Mouse (Mus musculus): ENCODE measurements around the gene Zfp26.

The Zfp26 gene

DNA sequence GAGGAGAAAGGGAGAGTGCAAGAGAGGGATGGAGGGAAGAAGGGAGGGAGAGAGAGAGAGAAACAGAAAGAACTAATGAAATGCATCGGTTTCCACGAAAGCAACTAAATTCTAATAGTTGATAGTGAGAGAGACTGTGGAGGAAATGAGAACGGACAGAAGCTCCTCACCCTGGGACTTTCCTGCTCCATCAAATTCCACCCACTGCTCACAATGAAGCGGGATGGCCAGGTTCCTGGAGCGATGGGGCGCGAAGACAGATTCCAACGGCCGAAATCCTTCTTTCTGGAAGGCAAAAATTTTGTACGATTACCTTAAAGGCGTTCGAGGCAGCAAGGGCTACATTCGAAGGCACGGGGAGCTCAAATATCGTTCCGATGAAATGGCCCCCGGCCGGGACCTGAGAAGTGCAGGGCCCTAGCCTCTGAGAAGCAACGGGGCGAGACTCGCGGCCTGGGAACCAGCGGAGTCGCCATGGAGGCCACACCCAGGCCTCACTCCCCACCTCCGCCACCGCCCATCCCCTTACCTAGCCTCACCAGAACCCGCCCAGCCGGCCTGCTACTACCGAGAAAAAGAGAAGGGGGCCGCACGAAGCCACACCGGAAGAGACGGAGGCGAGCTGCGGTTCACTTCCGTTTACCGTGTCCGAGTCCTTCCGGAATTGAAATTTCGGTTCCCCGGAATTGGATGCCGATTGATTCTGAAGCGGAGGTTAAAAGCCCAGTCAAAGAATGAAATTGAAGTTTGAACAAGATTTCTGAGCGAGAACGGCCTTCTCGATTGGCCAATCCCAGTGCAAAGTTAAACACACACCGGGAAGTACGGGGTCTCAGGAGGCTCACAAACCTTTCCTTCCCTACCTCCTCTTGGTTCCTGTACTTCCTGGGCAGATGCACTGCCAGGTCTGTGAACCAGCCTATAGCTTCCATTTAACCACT, at the start of gene Zfp26:
Zfp26 (minus strand) TSS at position 786 of the 941 bp plus-strand sequence.
- peak; percentile 78 for DNase-seq (ENCODE audit: low spot score)

DNA sequence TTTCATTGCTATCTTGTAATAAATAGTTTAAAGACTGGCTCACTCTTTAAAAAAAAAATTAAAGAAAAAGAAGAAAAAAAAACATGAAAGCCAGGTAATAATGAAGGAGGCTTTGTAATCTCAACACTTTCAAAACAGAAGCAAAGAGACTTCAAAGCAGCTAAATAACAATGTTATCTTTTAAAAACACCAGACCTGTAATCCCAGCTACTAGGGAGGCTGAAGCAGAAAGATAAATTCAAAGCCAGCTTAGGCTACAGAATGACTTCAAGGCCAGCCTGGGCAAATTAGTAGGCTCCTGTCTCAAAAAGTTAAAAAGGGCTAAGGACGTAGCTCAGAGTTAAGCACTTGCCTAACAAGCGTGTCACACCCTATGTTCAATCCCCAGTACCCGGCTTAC, 49.7 kb upstream of the Zfp26 start:
- no peak for DNase-seq (ENCODE audit: low spot score)

DNA sequence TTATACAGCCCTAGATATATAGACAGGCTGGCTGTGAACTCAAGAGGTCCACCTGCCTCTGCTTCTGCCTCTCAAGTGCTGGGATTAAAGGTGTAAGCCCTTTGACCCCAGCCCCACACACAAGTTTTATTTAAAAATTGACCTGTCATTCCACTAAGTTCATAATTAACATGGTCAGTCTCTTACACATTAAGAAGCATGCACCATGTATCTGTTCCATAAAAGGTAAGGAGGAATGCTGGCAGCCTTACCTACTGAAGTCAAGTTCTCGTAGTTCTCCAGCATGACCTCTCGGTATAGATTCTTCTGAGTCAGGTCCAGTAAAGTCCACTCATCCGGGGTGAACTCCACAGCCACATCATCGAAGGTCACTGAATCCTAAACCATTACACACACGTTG, 44.8 kb upstream of the Zfp26 start:
- DNase-seq (ENCODE audit: low spot score) = no peak

DNA sequence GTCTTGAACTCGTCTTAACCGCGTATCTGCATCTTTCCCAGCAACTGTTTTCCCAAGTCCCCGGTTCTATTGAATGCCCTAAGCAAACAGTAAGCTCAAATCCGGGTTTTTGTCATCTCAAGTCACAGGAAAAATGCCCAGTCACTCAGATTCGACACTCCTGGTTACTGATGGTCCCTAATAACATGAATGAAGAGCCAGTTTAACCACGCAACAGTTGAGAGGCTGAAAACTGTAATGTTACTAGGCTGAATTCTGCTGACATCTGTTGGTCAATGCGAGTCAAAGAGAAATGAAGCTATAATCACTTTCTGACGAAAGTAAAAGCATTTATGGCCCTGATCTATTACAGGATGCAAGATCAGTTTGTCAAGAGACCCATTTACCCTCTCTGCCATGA, 33.3 kb upstream of the Zfp26 start:
- no peak for DNase-seq (ENCODE audit: low spot score)

DNA sequence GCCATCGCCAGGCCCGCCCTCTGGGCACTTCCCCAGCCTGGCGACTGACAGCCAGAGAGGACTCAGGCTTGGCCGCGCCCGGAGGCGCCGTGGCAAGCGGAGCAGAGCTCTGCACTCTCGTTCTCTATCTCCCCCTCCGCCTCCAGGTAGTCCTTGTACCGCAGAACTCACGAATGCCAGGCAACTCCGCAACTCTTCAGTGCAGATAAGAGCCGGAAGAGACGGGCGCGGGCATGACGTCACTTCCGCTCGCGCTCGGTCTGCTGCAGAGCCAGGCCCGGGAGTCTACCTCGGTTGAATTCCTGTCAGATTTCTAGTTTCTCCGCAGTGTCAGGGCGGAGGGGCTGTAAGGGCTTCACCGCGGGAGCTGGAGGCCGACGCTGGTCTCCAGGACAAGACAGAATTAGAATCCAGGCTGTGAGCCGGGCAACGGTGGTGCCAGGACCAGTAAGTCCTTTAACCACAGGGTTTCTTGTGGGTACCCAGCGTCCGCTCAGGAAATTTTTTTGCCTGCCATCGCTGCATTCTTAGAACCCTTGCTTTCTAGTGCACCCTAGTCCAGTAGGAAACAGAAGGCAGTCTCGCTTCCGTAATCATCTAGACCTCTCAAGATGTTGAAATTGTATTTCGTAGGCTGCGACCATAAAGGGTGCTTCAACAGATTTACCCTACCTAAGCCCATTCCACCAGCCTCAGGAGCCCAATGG, 32.7 kb upstream of the Zfp26 start, which contains the start of gene Zfp426:
Zfp426 (minus strand) TSS at position 220 of the 707 bp plus-strand sequence.
- DNase-seq (ENCODE audit: low spot score) = peak; percentile 88

DNA sequence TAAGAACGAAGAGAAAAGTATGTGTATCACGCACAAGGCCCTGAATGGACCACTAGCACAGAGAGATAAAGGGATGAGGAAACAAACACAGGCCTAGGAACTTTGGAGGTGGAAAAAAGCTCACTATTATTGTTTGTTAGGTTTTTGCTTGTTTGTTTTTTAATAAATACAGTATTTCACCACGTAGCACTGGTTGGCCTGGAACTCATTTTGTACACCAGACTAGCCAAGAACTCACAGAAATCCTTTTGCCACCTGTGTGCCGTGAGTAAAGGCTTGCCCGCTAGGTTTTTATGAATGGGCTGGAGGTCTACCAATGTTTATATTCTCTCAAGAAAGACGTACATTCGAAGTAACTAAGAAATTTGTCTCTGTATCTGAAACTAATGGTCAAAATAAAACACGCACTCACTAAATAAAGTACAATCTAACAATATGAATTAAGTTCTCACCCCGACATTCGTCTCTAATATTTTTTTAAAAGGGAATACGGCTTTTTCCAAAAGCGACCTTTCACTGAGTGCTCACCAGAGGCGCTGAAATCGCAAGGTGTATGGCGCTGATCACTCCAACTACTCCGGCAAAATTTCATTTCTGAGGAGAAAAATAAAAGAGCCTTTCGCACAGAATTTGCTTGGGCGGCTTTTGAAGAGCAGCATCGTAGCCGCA, 32.0 kb upstream of the Zfp26 start:
- DNase-seq (ENCODE audit: low spot score) = no peak

DNA sequence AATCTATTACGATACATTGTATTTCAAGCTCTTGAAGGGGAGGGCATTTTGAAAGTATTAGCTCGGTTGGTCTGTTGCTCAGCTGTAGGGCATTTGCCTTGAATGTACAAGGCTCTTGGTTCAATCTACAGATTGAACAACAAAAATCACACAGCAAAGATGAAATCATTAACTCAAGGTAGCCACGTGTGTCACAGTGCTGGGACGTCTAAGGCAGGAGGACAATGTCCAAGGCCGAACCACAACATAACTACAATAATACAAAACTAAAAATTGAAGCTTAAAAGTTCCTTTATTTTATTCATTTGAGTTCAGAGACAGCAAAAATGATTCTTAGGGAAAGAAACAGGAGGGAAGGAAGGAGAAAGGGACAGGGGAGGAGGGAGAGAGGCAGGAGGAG, 29.6 kb upstream of the Zfp26 start:
- DNase-seq (ENCODE audit: low spot score) = no peak

DNA sequence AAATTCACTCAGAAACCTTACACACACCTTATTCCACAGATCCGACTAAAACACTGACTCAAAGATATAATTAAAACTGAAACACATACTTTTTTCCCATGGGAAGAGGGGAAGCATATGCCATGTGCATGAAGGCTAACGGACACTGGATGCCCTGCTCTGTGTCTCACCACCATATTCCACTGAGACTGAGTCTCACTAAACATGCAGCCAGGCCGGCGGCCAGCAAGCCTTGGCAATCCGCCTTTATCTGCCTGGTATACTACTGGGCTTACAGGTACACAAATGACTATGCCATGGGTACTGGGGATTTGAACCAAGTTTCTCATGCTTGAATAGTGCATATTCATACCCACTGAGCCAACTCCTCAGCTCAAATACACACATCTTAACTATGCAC, 19.4 kb upstream of the Zfp26 start:
- no peak for DNase-seq (ENCODE audit: low spot score)

DNA sequence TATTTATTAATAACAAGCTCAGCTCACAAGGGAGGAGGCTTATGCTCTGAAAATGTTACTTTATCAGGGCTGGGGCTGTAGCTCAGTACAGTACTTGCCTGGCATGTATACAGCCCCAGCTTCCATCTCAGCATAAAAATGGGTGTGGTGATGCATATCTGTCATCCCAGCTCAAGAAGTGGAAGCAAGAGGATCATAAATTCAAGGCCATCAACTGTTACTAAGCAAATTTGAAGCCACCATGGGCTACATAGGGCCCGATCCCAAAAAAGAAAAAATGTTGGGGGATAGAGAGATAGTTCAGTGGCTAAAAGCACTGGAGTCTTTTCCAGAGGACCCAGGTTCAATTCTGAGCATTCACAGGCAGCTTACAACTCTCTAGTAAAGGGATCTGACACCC, 16.7 kb upstream of the Zfp26 start:
- DNase-seq (ENCODE audit: low spot score) = no peak

DNA sequence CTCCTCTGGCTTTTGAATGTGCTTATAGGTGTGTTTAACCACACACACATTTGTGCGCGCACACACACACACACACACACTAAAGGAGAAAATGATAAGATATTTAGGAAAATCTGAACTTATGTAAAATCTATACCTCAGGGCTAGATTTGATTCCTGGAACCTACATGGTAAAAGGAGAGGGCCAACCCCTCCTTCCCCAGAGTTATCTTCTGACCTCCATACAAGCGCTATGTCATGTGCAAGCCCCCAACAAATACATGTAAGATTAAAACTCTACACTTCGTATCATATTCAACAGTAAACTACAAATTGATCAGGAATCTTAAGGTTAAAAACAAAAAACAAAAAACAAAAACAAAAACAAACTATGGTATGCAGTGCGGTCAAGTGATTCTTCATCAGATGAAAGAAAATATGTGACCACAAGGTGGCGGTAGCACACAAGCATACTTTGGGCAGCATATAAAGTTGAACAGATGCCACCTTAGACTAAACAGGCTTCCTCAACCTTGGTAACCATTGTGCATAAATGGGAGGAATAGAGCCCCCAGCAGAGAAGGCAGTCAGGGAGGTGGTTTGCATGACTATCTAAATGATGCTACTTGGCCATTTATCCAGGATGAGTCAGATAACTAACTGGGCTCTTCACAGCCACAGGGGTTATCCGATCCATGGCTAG, 6.9 kb upstream of the Zfp26 start:
- DNase-seq (ENCODE audit: low spot score) = peak; percentile 67

DNA sequence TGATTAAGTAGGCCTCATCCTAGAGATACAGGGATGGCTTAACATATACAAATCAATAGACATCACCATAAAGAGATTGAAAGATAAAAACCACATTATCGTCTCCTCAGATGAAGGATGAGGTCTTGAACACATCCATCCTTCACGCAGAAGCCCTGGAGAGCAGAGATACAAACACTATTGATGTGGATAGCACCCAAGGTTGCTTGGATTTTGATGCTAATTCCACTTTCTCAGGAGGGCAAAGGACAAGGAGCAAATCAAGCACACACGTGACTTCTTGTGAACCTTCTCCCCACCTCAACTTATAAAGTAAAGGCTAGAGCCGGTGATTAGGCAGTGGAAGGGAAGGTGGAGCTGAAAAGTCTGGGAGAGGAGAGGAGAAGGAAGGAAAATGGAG, 6.3 kb downstream of the Zfp26 start:
- DNase-seq (ENCODE audit: low spot score) = no peak

DNA sequence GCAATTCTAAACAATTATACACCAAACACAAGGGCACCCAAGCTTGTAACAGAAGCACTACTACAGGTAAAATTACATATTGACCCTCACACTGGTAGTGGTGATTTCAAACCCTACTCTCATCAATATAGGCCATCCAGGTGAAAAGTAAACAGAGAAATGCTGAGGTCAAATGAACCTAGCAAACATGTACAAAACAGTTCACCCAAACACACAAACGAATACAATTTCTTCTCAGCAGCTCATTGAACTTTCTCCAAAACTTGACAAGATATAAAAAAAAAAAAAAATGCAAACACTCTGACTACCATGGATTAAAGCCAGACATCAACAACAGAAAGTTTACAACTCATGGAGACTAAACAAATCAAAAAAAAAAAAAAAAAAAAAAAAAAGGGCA, 8.5 kb downstream of the Zfp26 start:
- no peak for DNase-seq (ENCODE audit: low spot score)

DNA sequence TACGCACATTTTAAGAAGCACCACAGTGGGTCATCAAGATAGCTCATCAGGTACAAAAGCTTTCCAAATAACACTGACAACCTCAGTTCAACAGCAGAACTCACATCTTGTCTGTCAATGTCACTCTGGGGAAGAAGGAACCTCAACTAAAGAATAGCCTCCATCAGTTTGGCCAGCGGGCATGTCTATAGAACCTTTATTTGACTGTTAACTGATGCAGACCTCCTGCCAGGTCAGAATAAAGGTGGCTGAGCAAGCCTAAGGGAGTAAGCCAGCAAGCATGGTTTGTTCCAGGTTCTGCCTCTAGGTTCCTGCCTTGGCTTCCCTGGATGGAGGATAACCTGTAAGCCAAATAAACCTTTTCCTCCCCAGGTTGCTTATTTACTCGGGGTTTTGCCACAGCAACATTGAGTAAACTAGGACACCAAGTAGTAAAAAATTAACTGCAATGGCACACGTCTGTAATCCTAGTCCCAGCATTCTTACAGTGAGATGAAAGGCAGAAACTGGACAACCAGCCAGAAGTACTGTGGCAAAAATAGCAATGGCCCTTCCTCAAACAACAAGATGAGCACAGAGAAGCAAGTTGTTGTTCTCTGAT, 16.7 kb downstream of the Zfp26 start:
- DNase-seq (ENCODE audit: low spot score) = no peak

DNA sequence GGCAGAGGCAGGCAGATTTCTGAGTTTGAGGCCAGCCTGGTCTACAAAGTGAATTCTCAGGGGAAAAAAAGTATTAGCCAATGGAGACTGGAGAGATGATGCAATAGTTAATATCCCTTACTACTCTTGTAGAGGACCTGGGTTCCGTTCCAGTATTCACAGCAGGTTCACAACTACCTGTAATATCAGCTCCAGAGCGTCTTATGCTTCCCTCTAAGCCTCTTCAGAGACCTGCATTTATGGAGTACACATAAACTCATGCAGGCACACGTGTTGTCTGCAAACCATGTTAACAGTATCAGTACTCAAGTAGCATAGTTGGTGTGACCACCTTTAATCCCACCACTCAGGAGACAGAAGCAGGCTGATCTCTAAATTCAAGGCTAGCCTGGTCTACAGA, 30.0 kb downstream of the Zfp26 start:
- no peak for DNase-seq (ENCODE audit: low spot score)

DNA sequence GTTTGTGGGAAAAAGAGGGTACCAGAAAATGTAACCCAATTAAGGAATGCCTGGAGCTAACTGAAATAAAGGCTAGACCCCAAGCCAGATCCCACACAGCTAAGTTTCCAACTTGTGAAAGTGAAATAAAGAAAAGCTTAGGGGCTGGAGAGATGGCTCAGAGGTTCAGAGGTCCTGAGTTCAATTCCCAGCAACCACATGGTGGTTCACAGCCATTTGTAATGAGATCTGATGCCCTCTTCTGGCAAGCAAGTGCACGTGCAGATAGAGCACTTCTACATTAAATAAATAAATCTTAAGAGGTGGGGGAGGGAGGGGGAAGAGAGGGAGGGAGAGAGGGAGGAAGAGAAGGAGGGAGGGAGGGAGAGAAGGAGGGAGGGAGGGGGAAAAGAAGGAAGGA, 48.5 kb downstream of the Zfp26 start:
- DNase-seq (ENCODE audit: low spot score) = no peak

DNA sequence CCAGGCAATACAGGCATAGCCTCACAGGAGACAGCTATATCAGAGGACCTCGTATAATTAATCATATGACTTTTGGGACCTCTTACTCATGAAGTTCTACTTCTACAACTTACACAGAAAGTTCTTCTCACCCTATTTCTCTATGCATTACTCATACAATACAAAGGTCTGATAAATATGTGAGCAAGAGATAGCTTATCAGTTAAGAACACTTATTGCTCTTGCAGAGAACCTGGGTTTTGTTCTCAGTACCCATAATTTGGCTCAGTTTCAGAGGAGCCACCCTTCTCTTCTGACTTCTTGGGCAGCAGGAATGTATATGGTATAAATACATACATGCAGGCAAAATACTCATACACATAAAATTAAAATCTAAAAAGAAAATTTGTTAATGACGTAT, 50.6 kb downstream of the Zfp26 start:
- DNase-seq (ENCODE audit: low spot score) = no peak

DNA sequence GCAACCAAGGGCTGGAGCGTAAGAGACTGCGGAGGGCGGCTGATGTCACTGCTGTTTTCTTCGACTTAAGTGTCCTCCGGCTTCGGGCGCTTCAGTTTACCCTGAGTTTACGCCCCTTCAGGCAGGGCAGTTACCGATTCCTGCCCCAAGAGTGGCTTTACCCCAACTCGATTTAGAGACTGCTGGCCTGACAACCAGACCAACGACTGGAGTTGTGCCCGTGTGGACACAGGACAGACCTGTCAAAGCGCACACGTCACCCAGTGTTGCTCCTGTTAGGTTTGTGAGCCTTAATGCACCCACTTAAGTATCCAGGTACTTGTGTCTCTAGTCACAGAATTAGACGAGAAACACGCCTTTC, 74.6 kb downstream of the Zfp26 start:
- DNase-seq (ENCODE audit: low spot score) = no peak

DNA sequence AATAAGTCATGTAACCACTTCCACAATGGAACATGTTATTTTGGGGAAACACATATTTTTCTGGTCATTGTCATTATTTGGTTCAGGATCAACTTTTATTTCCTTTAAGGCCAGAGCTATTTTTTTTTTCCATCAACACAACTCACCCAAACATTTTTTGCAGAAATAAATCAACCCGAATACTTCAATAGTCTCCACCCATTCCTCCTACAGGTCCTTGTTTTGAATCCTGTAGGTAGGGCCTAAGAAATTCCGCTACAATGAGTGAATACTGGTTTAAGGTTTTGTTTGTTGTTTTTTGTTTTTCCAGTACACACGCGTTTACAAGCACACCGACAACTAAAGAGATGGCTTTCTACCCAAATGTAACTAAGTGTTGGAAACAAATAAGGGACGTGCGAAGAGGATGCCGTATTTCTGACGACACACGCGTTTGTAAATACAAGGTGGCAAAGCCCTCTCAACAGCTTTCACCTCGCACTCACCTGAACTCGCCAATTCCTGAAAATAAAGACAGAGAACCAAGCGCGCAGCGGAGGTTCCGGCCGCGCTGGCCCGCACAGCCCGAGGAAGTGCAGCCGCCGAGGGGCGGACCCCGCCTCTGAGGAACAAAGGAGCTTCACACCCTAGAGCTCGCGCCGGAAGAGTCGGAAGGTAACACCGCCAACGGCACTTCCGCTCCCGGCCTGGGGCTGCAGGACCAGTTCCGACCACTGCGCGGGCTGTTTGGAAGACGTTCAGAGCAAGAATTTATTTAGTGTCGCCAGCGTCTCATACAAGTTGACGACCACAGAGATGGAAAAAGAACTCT, 75.2 kb downstream of the Zfp26 start, which contains the start of gene Zfp560:
Zfp560 (minus strand) TSS at position 646 of the 811 bp plus-strand sequence.
- DNase-seq (ENCODE audit: low spot score) = peak; percentile 93

DNA sequence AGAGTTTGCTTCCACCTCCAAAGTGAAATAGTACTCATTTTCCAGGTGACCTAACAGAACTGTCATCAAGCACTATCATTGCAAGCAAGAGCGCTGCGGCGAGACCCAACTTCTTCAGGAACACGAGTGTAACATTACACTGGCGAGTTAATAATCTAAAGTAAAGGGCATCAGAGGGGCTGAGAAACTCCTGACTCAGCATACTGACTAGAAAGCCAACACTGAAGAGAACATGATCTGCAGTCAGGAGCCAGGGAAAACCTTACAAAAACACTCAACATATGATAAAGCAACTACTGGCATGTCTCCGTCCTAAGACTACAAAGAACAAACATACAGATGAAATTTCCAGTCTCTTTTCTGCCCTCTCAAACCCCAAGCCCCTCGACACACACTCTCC, 76.3 kb downstream of the Zfp26 start:
- no peak for DNase-seq (ENCODE audit: low spot score)
